Mouse (Mus musculus) T-helper 1 cell (primary cell): Measurements from ENCODE around the gene Whrn.

Experiments
- in situ Hi-C: fragments of 300-600 bp; cut with MboI, MseI; formaldehyde crosslinking; loops from one replicate; pipeline ENCODE4 v1.15.1; 2025; ENCODE audit warnings: high pct_unique_total_duplicates

Whrn gene

DNA sequence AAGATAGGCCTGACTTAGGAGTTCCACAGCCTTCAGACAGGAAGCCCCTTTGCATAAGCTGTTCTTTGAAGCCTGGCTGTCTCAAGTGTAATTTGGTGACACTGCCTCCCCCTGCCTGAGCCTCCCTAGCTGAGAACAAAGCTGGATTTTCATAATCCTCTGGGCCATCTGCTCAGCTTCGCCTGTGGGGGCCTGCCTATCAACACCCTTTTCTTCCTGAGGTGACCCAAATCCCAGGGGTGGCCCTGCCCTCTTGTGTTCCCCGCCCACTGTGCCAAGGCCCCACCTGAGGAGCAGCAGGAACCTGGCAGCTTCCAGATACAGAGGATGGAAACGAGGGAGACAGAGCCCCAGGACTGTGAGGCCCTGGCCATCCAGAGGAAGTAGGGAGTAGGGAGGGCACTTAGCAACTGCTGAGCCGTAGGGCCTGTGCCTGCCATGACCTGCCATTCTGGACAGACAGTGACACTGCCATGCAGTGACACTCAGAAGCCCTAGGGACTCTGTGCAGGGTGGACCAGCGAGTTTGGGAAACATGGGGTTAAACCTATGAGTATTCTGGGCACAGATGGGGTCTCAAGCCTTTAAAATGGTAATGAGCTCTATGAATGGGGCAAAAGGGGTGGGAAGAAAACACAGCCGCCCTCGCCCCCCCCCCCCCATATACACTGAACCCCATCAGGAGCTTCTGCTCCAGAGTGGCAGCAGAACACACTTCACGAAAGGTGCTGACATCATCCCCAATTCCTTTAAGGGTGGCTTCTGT lies 106.5 kb downstream of the Whrn start:
- in situ Hi-C loops = no loop called here

DNA sequence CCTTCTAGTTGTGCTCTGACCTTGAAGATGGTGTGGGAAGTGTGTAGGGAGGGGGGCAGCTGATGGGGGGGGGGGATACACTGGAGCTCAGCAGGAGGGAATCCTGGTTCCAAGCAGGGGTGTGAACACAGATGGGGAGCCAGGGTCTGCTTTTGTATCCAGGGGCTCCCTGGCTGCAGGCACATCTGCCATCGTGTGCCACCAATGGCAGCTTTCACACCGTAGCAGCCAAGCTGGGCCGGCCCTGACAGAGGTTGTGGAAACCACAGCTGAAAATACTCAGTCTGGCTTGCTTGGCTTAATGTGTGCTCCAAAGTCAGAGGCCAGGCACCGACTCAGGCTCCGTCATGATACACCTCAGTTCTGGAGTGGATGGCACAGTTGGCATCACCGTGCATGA lies 107.8 kb downstream of the Whrn start:
- in situ Hi-C loops = no loop called here

DNA sequence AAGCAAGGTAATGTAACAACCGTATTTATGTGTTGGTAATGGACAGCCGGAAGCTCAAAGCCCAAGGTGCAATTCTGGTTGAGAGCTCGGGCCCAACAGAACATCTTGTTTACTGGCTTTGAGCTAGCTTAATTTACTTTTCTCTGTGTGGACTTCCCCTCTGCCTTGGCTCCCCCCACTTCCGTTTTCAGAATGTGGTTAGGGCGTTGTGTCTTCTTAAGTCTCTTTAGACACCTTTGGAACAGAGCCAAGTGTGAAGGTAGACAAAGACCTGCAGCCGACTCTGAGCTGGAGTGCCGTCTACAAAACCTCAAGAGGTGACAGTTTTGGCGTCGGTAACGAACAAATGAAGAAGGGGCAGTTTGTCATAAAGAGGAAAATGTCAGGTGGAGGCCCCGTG lies 110.0 kb downstream of the Whrn start:
- in situ Hi-C loops = no loop called here

DNA sequence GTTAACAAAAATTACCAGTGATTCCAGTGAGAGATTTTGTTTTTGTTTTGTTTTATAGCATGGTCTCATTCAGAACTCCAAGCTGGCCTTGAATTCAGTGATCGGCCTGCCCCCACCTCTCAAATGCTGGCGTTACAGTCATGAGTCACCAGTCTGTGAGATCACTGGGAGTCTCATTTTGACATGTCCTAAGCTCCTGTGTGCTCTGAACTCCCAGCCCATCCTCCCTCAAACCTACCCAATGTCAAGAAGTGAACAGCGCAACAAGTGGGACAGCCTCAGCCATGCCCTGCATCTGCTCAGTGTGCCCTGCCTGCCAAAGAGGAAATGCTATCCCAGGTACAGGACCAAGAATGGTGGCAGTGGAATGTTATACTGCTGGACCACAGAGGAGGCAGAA lies 110.5 kb downstream of the Whrn start:
- in situ Hi-C loops = no loop called here

DNA sequence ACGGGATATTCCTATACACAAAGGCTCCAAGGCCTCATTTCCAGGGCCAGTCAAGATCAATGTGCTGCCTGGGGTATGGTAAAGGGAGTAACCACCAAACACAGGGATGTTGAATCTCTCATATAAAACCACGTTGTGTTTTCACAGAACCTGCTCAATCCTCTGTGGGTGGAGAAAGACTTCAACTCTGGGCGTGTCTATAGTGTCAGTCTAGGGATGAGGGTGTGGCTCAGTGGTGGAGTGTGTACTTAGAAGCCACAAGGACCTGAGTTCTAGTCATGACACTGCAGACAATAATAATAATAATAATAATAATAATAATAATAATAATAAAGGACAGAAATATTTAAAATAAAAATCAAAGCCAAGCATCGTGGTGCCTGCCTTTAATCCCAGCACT lies 111.5 kb downstream of the Whrn start:
- in situ Hi-C loops = no loop called here

DNA sequence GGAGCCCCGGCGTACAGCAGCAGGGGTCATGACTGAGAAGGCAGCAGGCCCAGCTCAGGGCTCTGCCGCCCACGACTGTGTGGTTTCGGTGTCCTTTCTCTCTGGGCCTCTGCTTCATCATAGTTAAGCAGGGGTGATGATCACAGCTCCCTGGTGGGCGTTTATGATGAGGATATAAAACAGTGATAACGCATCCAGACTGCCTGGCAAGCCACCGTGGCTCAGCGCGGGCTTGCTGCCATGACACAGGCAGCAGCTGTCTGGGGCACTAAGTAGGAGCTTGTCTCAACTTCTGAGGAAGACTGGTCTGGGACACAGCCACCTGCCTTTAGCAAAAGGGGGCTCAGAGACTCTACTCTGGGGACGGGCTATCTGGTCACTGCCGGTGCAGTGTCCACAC lies 112.3 kb downstream of the Whrn start:
- in situ Hi-C loops = no loop called here

DNA sequence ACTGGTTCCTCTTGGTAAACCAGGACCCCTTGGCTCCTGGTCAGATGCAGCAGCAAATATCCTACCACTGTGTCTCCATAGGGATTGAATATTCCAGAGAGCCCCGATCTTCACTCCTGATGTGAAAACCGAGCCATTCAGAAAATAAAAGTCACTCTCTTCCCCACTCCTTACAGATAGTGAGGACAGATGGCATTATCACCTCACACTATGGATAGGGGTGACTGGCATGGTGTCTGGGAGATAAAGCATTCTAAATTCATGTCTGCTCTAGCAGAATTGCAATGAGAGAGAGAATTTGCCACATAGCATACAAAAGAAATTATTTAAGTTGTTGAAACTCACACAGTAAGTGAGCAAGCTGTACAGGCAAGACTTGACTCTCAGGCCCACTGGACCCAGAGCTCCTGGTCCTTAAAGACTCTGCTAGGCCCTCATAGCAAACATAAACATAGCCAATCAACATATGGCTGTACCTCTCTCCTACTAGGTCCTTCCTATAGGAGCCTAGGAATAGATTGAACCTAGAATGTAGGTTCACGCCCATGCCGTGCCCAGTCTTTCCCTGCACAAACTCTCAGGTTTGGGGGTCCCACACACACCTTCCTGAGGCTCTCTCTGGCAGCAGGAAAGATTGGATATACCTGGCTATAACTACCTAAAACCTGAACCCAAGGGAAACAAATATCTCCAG lies 113.0 kb downstream of the Whrn start:
- in situ Hi-C loops = no loop called here

DNA sequence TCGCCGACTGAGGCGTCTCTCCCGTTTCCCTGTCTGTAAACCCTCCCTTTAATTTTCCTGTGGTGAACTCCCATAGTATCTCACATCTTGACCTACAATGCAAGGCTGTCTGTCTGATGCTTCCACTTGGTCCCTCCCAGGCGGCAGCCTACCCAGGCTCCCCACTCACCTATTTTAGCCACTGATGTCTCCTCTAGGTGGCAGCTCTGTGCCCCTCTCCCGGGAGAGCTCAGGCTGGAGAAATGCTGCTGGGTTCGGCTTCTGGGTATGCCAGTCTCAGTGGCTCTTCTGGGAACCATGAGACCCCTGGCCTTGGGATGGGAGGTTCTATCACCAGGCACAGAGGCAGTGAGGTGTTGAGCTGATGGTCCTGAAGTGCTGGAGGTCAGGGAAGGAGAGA lies 118.3 kb downstream of the Whrn start:
- in situ Hi-C loops = no loop called here

DNA sequence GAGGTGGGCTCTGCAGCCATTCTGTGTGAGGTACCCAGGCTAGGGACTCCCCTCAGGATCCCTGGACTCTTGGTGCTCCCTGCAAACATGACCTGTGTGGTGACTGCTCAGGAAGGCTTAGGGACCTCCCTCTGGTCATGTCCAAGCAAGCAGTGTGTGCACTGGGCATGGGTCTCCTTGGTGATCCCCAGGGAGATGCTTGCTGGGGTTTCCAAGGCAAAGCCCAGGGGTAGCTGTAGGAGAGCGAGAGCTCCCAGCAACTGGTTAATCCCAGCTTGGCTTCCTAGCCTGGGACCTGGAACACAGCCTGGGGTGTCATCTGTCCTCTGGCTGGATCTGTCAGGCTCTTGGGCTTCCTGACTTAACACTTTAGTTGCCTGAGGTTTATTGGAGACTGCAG lies 120.4 kb downstream of the Whrn start:
- in situ Hi-C loops = no loop called here

DNA sequence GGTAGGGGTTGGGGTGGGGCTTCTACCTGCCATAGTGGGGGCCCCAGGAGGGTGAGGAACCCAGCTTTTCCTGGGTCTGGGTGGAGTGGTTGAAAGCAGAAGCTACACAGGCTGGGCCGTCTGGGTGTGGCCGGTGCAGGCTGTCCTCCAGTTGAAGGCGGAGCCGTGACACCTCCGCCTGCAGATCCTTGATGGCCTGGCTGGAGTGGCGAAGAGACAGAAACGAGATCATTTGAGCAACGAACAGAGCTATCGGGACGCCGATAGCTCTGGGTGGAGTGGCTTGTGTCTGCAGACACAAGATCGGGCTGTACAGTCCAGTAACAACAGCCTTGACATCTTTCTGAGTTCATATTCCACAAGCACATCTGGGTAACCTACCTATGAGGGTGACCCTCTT lies 121.5 kb downstream of the Whrn start:
- in situ Hi-C loops = loop anchor here (5.0 kb wide), 1 partner anchor 33 kb away; no protein-coding TSS in a partner anchor

DNA sequence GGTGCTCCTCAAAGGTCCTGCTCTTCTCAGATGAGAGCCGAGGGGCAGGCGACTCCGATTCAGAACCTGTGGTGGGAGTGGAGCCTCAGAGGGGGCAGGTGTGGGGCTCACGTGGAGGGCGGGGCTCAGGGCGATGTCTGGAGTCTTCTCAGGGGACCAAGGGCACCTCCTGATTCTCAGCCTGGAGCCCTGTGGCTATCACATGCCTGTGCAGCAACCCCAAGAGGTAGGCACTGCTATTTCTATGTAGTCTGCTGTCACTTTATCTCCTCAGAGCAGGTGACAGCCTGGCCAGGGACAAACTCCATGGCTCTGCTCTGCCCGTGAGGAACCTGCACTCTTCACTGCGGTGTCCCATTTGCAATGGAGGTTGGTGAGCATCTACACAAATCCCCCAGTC lies 122.4 kb downstream of the Whrn start:
- in situ Hi-C loops = loop anchor here (5.0 kb wide), 1 partner anchor 34 kb away; no protein-coding TSS in a partner anchor

DNA sequence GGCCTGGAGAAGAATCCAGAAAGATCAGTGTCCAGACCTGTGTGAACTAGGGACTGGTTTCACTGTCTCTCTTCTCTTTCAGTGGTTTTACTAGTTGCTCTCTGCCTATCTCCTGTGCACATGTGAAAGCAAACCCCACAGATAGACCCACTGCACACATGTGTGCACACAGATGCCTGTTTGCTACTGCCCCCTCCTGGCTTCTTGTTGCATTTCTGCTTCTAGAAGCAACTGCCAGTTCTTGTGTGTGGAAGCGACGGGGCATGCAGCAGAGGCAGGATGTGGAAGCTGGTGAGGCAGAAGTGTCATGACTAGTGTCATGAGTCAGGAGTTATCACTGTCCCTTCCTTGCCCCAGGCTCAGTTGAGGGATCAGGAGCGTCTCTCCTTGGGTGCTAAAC lies 123.9 kb downstream of the Whrn start:
- in situ Hi-C loops = loop anchor here (5.0 kb wide), 1 partner anchor 35 kb away; no protein-coding TSS in a partner anchor

DNA sequence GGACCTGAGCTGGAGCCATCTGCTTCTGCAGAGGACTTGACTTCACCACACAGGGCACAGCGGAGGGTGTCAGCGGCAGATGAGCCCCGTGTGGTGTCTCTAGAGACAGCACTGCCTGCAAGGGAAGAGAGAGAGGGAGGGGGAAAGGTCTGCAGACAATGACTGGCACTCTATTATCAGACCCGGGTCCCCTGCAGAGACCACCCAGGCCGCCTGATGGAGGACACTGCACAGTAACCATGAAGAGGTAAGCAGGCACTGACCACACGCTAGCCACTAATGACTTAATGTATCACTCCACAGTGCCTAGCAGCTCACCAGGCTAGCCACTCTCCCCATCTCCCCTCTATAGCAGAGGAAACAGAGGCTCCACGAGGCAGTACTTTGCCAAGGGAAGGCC lies 124.9 kb downstream of the Whrn start:
- in situ Hi-C loops = loop anchor here (5.0 kb wide), 1 partner anchor 36 kb away; no protein-coding TSS in a partner anchor

DNA sequence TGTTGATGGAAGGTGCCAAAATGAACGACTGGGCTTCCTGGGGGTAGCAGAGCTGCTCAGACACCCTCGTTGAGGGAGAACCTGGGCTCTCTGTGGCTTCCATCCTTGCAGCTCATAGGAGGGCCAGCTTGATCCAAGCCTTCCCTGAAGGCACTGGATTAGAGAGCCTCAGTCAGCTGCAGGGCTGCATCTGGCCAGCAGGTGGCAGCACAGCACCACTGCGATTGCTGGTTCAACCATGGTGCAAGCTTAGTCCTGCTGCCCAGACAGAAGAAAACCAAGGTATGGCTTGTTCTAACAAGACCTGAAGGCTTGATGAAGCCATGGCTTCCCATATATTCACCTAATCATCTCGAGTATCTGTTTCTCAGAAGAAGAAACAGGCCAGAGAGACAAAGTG lies 127.2 kb downstream of the Whrn start:
- in situ Hi-C loops = no loop called here
